25 mouse cellular contexts compared by ENCODE assay signal in genomic region chr5:117018419-117019150, GRCm38 (mm10).
DNase-seq lines count a peak whose midpoint lies in the region; ATAC-seq and TF ChIP-seq lines count a peak whose summit lies in the region.
"Had no signal": no experiment of that assay in that cellular context is flagged by ENCODE, and none has a peak within 500 bp of the region (broad histone marks: within the 10 kb centered on the region; RNA-seq: fewer than 3 reads in every experiment).

No protein-coding gene starts in this region.

- intact Hi-C loops in gastrocnemius, adult 2 months (cut with DNase I), result loop anchor here (5.0 kb wide), 1 partner anchor 126 kb away; no protein-coding TSS in a partner anchor

- in situ Hi-C loops in ES-E14 (cut with MboI; ENCODE audit: low sequenced_read_pairs in 2 of 2, unreplicated experiment in 2 of 2), result no loop called here

- WGBS in heart, embryonic 12.5 days, result 72% methylated on average over 6 of the region's 6 CpGs

- no peak overlapping the region for H3K27ac ChIP-seq in heart, embryonic 12.5 days (ENCODE audit: poor library complexity, severe bottlenecking)
- no peak overlapping the region for H3K27ac ChIP-seq in testis, adult 2 months (ENCODE audit: control insufficient read depth, insufficient read depth, low read depth, low read length)
- H3K27ac ChIP-seq in ES-E14 (ENCODE audit: insufficient read depth, low read depth, low read length, poor library complexity, severe bottlenecking), result no peak overlapping the region
- H3K27ac ChIP-seq in gastrocnemius, adult 2 months, result no peak overlapping the region
- H3K27ac ChIP-seq: embryonic facial prominence, embryonic 12.5 days; embryonic facial prominence, embryonic 15.5 days; forebrain, embryonic 10.5 days; forebrain, embryonic 12.5 days had no signal

- H3K4me2 ChIP-seq in heart, embryonic 12.5 days, result no peak overlapping the region
- H3K4me2 ChIP-seq: embryonic facial prominence, embryonic 12.5 days; embryonic facial prominence, embryonic 15.5 days; forebrain, embryonic 12.5 days had no signal

- no peaks in the 10 kb centered on the region for H3K27me3 ChIP-seq in heart, embryonic 12.5 days (replicated peaks)
- no peaks in the 10 kb centered on the region for H3K27me3 ChIP-seq in testis, adult 2 months (ENCODE audit: control insufficient read depth, insufficient read depth, low read length)
- H3K27me3 ChIP-seq: embryonic facial prominence, embryonic 12.5 days; embryonic facial prominence, embryonic 15.5 days; forebrain, embryonic 12.5 days had no signal

- TF ChIP-seq POLR2A in testis, adult 2 months (IDR thresholded peaks at IDR 0.05; ENCODE audit: control insufficient read depth, low read depth, low read length), result no peak

- no peak overlapping the region for H3K4me3 ChIP-seq in heart, embryonic 12.5 days
- peak overlapping the region; percentile 37 for H3K4me3 ChIP-seq in testis, adult 2 months (ENCODE audit: control insufficient read depth, low read depth, low read length)
- H3K4me3 ChIP-seq in ES-E14 (ENCODE audit: insufficient read depth in 1 of 2, low read depth in 1 of 2, low read length in 2 of 2, poor library complexity in 1 of 2, severe bottlenecking in 1 of 2), result no peak overlapping the region
- H3K4me3 ChIP-seq in gastrocnemius, adult 2 months, result no peak overlapping the region
- H3K4me3 ChIP-seq: embryonic facial prominence, embryonic 12.5 days; embryonic facial prominence, embryonic 15.5 days; erythroblast, embryonic 14.5 days; forebrain, embryonic 10.5 days; forebrain, embryonic 12.5 days had no signal

- peaks cover 23% of the 10 kb centered on the region for H3K9me3 ChIP-seq in heart, embryonic 12.5 days (replicated peaks)
- H3K9me3 ChIP-seq in ES-E14 (ENCODE audit: control insufficient read depth, insufficient read depth, low read depth, low read length), result no peaks in the 10 kb centered on the region
- H3K9me3 ChIP-seq: forebrain, embryonic 12.5 days had no signal

- H3K36me3 ChIP-seq in heart, embryonic 12.5 days, result no peaks in the 10 kb centered on the region
- no peaks in the 10 kb centered on the region for H3K36me3 ChIP-seq in testis, adult 2 months (ENCODE audit: control insufficient read depth, insufficient read depth, low read length)
- no peaks in the 10 kb centered on the region for H3K36me3 ChIP-seq in ES-E14 (ENCODE audit: control insufficient read depth, insufficient read depth, low read length, poor library complexity, severe bottlenecking)
- H3K36me3 ChIP-seq: embryonic facial prominence, embryonic 12.5 days; embryonic facial prominence, embryonic 15.5 days; forebrain, embryonic 10.5 days; forebrain, embryonic 12.5 days had no signal

- DNase-seq in heart, adult 11 months, result peak; percentile 85
- no peak for DNase-seq in testis, postnatal 14 days (ENCODE audit: low spot score)
- DNase-seq in ES-E14 (ENCODE audit: low read depth, low spot score), result peak; percentile 33
- DNase-seq in ZHBTc4 (ENCODE audit: low read depth, low spot score), result peak; percentile 67
- DNase-seq in layer of hippocampus, adult 8-10 months (ENCODE audit: low spot score in 2 of 2), result no peak
- DNase-seq in gastrocnemius, adult 2 months, result no peak
- DNase-seq: adrenal gland, adult 2 months; adrenal gland, postnatal 10 days; adrenal gland, postnatal 25 days; cerebellum, adult 11 months; cerebellum, adult 18-20 months; cerebellum, adult 8-10 months; cerebellum, adult 9-11 months; cerebellum, postnatal 14 days; cerebellum, postnatal 36 days; embryo, embryonic 11 days had no signal

- no peak overlapping the region for H3K9ac ChIP-seq in heart, embryonic 12.5 days
- no peak overlapping the region for H3K9ac ChIP-seq in ES-E14 (ENCODE audit: insufficient read depth, low read depth, low read length, poor library complexity, severe bottlenecking)
- H3K9ac ChIP-seq: embryonic facial prominence, embryonic 12.5 days; embryonic facial prominence, embryonic 15.5 days; forebrain, embryonic 12.5 days had no signal

- no peak for TF ChIP-seq CTCF in testis, adult 2 months (IDR thresholded peaks at IDR 0.05; ENCODE audit: control insufficient read depth, insufficient read depth, insufficient replicate concordance, low read depth, low read length)
- no peak for TF ChIP-seq CTCF in gastrocnemius, adult 2 months (IDR thresholded peaks at IDR 0.05)

- ATAC-seq in heart, embryonic 12.5 days (ENCODE audit: insufficient number of reproducible peaks, low FRiP score), result no peak
- ATAC-seq: forebrain, embryonic 14.5 days; forebrain, embryonic 16.5 days had no signal

- H3K4me1 ChIP-seq in heart, embryonic 12.5 days (replicated peaks), result no peaks in the 10 kb centered on the region
- peaks cover 5% of the 10 kb centered on the region; the same call in 1 of the 2 replicates for H3K4me1 ChIP-seq in testis, adult 2 months (ENCODE audit: control insufficient read depth, insufficient read depth, low read length)
- H3K4me1 ChIP-seq in ES-E14 (ENCODE audit: control insufficient read depth in 2 of 2, insufficient read depth in 2 of 2, low read length in 2 of 2, poor library complexity in 1 of 2), result peaks cover 0 to 4% of the 10 kb centered on the region in 2 experiments; a peak in 1 of 4 replicates
- H3K4me1 ChIP-seq: embryonic facial prominence, embryonic 12.5 days; embryonic facial prominence, embryonic 15.5 days; forebrain, embryonic 10.5 days; forebrain, embryonic 12.5 days had no signal

TF ChIP-seq in ES-E14, 5 proteins besides CTCF, POLR2A, EP300 and RAD21:
- TF ChIP-seq CHD2 (IDR thresholded peaks at IDR 0.05; ENCODE audit: low read depth, low read length), result no peak
- TF ChIP-seq ZC3H11A (IDR thresholded peaks at IDR 0.05; ENCODE audit: borderline replicate concordance, low read depth, low read length), result no peak
- no peak for TF ChIP-seq HCFC1 (IDR thresholded peaks at IDR 0.05; ENCODE audit: borderline replicate concordance, insufficient read depth, low read length)
- TF ChIP-seq ZNF384 (IDR thresholded peaks at IDR 0.05; ENCODE audit: low read depth, low read length), result no peak
- TF ChIP-seq MAFK (IDR thresholded peaks at IDR 0.05; ENCODE audit: insufficient read depth, low read depth, low read length), result no peak

Comparison
In these comparisons a context has a peak if more than half of its experiments do, and no peak if none do; other contexts are left out.
1. DNase-seq: peak in heart, adult 11 months (single experiment), ES-E14 (single experiment) and ZHBTc4 (single experiment); none in testis, postnatal 14 days (single experiment), layer of hippocampus, adult 8-10 months (0 of 2) and gastrocnemius, adult 2 months (single experiment).